Mouse (Mus musculus): ENCODE data around the gene Gm45713. TPM values are rescaled to one million over a fixed set of nuclear protein-coding genes. Genes with fewer than 3 reads are reported as not detected.

Gm45713 gene
- polyA plus RNA-seq, 1 experiment from 2014 or later, result 0.53 TPM

- Histone ChIP-seq H3K4me2 (no peak overlapping the region), H3K4me3 (no peak overlapping the region)
Observed at GRCm38 (mm10) chr7:45086084-45086483, 49.9 kb downstream of the Gm45713 start.

GRCm38 (mm10) chr7:45083300-45083890 is 52.6 kb downstream of the Gm45713 start:
- H3K9ac ChIP-seq, result no peak overlapping the region
- ATAC-seq (ENCODE audit: low read depth), result no peak
- H3K4me3 ChIP-seq, result no peak overlapping the region
- H3K36me3 ChIP-seq, result peaks cover 26% of the 10 kb centered on the region
- no peaks in the 10 kb centered on the region for H3K27me3 ChIP-seq
- peaks cover 5% of the 10 kb centered on the region; the same call in 1 of the 2 replicates for H3K4me1 ChIP-seq (replicated peaks)
- H3K9me3 ChIP-seq, result no peaks in the 10 kb centered on the region
- 83% methylated on average over 22 of the region's 22 CpGs for WGBS
- H3K27ac ChIP-seq (replicated peaks), result peak overlapping the region; percentile 77
- H3K4me2 ChIP-seq, result no peak overlapping the region

More at GRCm38 (mm10) chr7:45086084-45086483, 49.9 kb downstream of the Gm45713 start:
- peaks cover 13% of the 10 kb centered on the region for H3K4me1 ChIP-seq (replicated peaks)
- no peaks in the 10 kb centered on the region for H3K27me3 ChIP-seq
- H3K36me3 ChIP-seq, result peaks cover 26% of the 10 kb centered on the region
- WGBS, result 81% methylated on average over 4 of the region's 4 CpGs
- no peak for ATAC-seq (ENCODE audit: low read depth)
- no peak overlapping the region for H3K9ac ChIP-seq
- H3K27ac ChIP-seq (replicated peaks), result no peak overlapping the region
- H3K9me3 ChIP-seq, result no peaks in the 10 kb centered on the region

DNA sequence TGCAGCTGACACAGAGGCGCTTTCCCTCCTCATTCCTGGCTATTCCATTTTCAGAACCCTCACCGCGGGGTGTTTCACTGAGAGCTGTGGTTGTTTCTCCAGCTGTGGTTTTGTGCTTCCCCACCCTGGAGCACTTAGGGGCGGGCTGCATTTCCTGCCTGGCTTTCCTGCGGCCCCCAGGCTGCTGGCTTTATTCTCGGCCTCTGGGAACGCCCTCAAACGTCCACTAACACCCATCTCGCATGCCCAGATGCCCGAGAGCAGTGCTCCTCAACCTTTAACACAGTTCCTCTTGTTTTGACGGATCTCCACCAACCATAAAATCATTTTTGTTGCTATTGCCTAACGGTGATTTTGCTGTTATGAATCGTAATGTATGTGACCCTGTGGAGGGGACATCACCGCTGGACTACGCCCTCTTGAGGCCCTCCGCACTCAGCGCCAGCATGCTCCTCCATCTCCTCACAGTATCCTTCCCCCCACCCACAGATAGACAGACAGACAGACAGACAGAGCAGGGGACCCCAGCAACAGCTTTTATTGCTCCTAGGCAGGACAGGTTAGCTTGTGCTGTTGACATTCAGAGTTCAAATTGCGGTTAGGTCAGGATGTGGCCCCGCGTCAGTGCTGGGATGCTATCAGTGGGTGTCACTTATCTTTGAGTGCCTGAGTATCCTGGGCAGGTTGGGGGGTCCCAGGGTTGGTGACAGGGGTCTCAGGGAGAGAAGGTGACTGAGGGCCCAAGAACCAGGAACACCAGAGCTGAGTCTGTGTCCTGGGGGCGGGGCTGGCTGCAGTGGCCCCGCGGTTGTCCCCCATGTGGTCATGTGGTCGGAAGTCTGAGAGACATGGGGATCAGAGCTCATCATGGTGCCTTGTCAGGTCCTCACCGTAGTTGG is 53.4 kb downstream of the Gm45713 start:
- Histone ChIP-seq H3K27me3 (no peaks in the 10 kb centered on the region), H3K4me1 (replicated peaks) (peaks cover 5% of the 10 kb centered on the region; the same call in 1 of the 2 replicates), H3K27ac (replicated peaks) (peak overlapping the region; percentile 77), H3K4me3 (no peak overlapping the region), H3K4me2 (0 out of 2 replicates have a peak overlapping the region, but pooled peaks have one; percentile 1), H3K9ac (no peak overlapping the region), H3K9me3 (no peaks in the 10 kb centered on the region), H3K36me3 (peaks cover 29% of the 10 kb centered on the region)
- 57% methylated on average over 25 of the region's 25 CpGs for WGBS
- ATAC-seq (ENCODE audit: low read depth), result no peak

DNA sequence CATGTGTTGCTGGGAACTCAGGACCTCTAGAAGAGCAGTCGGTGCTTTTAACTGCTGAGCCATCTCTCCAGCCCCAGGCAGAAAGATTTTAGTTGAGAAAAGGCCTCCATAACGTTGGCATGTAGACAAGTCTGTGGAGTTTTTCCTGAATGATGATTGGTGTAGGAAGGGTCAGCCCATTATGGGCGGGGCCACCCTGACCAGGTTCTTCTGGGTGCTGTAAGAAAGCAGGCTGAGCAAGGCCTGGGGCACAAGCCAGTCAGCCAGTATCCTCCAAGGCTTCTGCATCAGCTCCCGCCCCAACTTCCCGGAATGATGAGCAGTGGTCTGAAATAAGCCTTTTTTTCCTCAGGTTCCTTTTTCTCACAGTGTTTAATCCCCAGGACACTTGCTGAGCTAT is 55.0 kb downstream of the Gm45713 start:
- no peak overlapping the region for H3K4me3 ChIP-seq
- WGBS, result 54% methylated on average over 5 of the region's 5 CpGs
- peaks cover 36% of the 10 kb centered on the region for H3K36me3 ChIP-seq
- H3K9ac ChIP-seq, result no peak overlapping the region
- no peaks in the 10 kb centered on the region for H3K27me3 ChIP-seq
- peaks cover 5% of the 10 kb centered on the region; the same call in 1 of the 2 replicates for H3K4me1 ChIP-seq (replicated peaks)
- H3K27ac ChIP-seq (replicated peaks), result no peak overlapping the region
- no peak for ATAC-seq (ENCODE audit: low read depth)
- no peak overlapping the region for H3K4me2 ChIP-seq
- no peaks in the 10 kb centered on the region for H3K9me3 ChIP-seq

GRCm38 (mm10) chr7:45079856-45080255 is 56.2 kb downstream of the Gm45713 start:
- peaks cover 43% of the 10 kb centered on the region for H3K36me3 ChIP-seq
- WGBS, result under 1% methylated on average over 10 of the region's 10 CpGs
- no peak overlapping the region for H3K4me3 ChIP-seq
- H3K4me2 ChIP-seq, result no peak overlapping the region
- no peak overlapping the region for H3K9ac ChIP-seq
- H3K4me1 ChIP-seq (replicated peaks), result peaks cover 5% of the 10 kb centered on the region; the same call in 1 of the 2 replicates
- H3K27me3 ChIP-seq, result no peaks in the 10 kb centered on the region
- H3K9me3 ChIP-seq, result no peaks in the 10 kb centered on the region
- peak; percentile 38; the same call in 1 of the 2 replicates for ATAC-seq (ENCODE audit: low read depth)
- H3K27ac ChIP-seq (replicated peaks), result no peak overlapping the region

DNA sequence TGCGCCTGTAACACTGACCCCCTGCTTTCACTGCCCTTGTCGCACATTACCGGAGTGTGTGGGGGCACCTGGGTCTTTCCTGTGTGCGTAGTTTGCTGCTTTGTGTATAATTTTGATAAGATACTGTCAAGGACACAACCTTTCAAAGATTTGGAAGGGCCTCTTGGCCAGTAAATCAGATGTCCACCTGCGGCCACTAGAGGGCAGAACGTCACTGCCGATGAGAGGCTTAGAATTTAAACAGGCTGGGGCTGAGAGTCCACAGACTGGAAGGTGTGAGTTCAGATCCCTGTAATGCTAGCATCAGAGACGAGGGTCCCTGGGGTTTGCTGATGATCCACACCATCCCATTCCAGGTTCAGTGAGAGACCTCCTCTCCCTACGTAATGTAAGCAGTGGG is 57.5 kb downstream of the Gm45713 start:
- WGBS, result 40% methylated on average over 9 of the region's 9 CpGs
- Histone ChIP-seq H3K9me3 (no peaks in the 10 kb centered on the region), H3K4me1 (replicated peaks) (peaks cover 5% of the 10 kb centered on the region; the same call in 1 of the 2 replicates), H3K36me3 (peaks cover 47% of the 10 kb centered on the region), H3K9ac (no peak overlapping the region), H3K4me2 (no peak overlapping the region), H3K27me3 (no peaks in the 10 kb centered on the region), H3K27ac (replicated peaks) (no peak overlapping the region), H3K4me3 (no peak overlapping the region)
- ATAC-seq (ENCODE audit: low read depth), result no peak

DNA sequence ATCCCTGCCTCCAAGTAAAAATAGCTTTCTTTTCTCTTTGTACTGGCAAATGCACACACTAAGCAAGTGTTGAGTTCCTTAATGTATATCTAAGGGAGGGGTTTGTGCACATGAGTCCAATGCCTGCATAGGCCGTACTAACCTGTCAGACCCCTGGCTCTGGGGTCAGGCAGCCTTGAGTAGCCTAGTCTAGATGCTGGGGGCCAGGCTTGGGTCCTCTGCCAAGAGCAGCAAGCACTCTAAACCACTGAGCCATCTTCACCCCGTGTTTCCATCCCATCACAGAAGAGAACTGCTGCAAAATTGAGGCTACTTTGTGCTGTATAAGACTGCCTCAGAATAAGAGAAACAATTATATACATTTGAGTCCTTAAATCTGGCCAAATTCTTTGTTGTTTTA is 58.2 kb downstream of the Gm45713 start:
- H3K36me3 ChIP-seq, result peaks cover 41% of the 10 kb centered on the region
- no peak overlapping the region for H3K4me3 ChIP-seq
- no peak overlapping the region for H3K9ac ChIP-seq
- no peaks in the 10 kb centered on the region for H3K27me3 ChIP-seq
- no peaks in the 10 kb centered on the region for H3K9me3 ChIP-seq
- no peak for ATAC-seq (ENCODE audit: low read depth)
- no peak overlapping the region for H3K4me2 ChIP-seq
- peaks cover 5% of the 10 kb centered on the region; the same call in 1 of the 2 replicates for H3K4me1 ChIP-seq (replicated peaks)
- WGBS, result 87% methylated on average over 2 of the region's 2 CpGs
- H3K27ac ChIP-seq (replicated peaks), result no peak overlapping the region

DNA sequence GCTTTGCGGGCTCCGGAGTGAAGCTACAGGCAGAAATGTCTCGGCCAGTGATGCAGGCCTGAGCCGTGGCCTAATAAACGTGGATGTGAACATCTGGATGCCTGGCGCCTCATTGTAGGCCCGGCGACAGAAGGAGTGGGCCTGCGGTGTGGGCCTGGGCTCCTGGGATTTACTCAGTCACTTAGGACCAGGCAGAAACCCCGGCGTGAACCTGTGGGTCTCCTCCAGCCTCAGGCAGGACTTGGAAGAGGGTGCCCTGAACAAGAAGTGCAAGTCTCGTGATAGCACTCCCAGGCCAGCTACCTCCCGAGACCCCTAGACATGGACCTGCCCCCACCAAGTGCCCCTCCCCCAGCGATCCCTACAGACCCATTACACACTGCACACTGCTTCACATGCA is 58.7 kb downstream of the Gm45713 start:
- H3K4me1 ChIP-seq (replicated peaks), result peaks cover 4% of the 10 kb centered on the region; the same call in 1 of the 2 replicates
- H3K27ac ChIP-seq (replicated peaks), result no peak overlapping the region
- no peak overlapping the region for H3K9ac ChIP-seq
- H3K4me2 ChIP-seq, result no peak overlapping the region
- H3K36me3 ChIP-seq, result peaks cover 41% of the 10 kb centered on the region
- H3K27me3 ChIP-seq, result no peaks in the 10 kb centered on the region
- no peaks in the 10 kb centered on the region for H3K9me3 ChIP-seq
- no peak overlapping the region for H3K4me3 ChIP-seq
- WGBS, result 87% methylated on average over 14 of the region's 14 CpGs
- ATAC-seq (ENCODE audit: low read depth), result no peak

- H3K9me3 ChIP-seq, result no peaks in the 10 kb centered on the region
- no peak overlapping the region for H3K27ac ChIP-seq (replicated peaks)
- H3K4me3 ChIP-seq, result no peak overlapping the region
- no peaks in the 10 kb centered on the region for H3K4me1 ChIP-seq (replicated peaks)
- H3K27me3 ChIP-seq, result no peaks in the 10 kb centered on the region
- 89% methylated on average over 30 of the region's 30 CpGs for WGBS
- no peak overlapping the region for H3K4me2 ChIP-seq
- no peak overlapping the region for H3K9ac ChIP-seq
- no peak for ATAC-seq (ENCODE audit: low read depth)
- H3K36me3 ChIP-seq, result peaks cover 41% of the 10 kb centered on the region
Observed at GRCm38 (mm10) chr7:45076501-45076900, 59.5 kb downstream of the Gm45713 start.

MicroRNAs within 50 kb of the gene (microRNA counts, 519-probe panel; counts per million panel counts)
- 3,356 counts per million, percentile 45 among the panel's probes with 10 or more counts for microRNA mmu-miR-150

Small RNA genes lying within 50 kb of the gene (microRNA-seq; reads per million reads assigned to microRNA genes)
- gene Mir150 (28.5 reads per million, percentile 38 among the genes with 10 or more reads in this experiment), gene Mir5121 (5.8 reads per million, percentile 21 among the genes with 10 or more reads in this experiment), gene Mir7055 (not detected)

Other genes starting within 250 kb of the Gm45713 start
- gene Med25, start 243.5 kb downstream of the Gm45713 start, polyA plus RNA-seq (2015; fragmentation: Nextera tagmentation; extraction: Ambion mirVana), result 134 and 138 TPM in 2 replicates
- gene Fuz, start 240.2 kb downstream of the Gm45713 start, polyA plus RNA-seq (2015; fragmentation: Nextera tagmentation; extraction: Ambion mirVana), result 14.9 and 17.9 TPM in 2 replicates
- 115 and 116 TPM in 2 replicates for gene Ap2a1, start 206.7 kb downstream of the Gm45713 start, polyA plus RNA-seq (2015; fragmentation: Nextera tagmentation; extraction: Ambion mirVana)
- 0.22 TPM in 1 of 2 replicates, not detected in the other for gene Tsks, start 193.0 kb downstream of the Gm45713 start, polyA plus RNA-seq (2015; fragmentation: Nextera tagmentation; extraction: Ambion mirVana)
- gene Cpt1c, start 161.4 kb downstream of the Gm45713 start, polyA plus RNA-seq (2015; fragmentation: Nextera tagmentation; extraction: Ambion mirVana), result 47.3 and 54.9 TPM in 2 replicates
- 612 and 623 TPM in 2 replicates for gene Prmt1, start 149.7 kb downstream of the Gm45713 start, polyA plus RNA-seq (2015; fragmentation: Nextera tagmentation; extraction: Ambion mirVana)
- gene Irf3, start 138.6 kb downstream of the Gm45713 start, polyA plus RNA-seq (2015; fragmentation: Nextera tagmentation; extraction: Ambion mirVana), result 60.3 and 67.3 TPM in 2 replicates
- gene Bcl2l12, start 137.5 kb downstream of the Gm45713 start, polyA plus RNA-seq (2015; fragmentation: Nextera tagmentation; extraction: Ambion mirVana), result 17.3 and 17.4 TPM in 2 replicates
- gene Scaf1, start 119.9 kb downstream of the Gm45713 start, polyA plus RNA-seq (2015; fragmentation: Nextera tagmentation; extraction: Ambion mirVana), result 46.2 and 47.2 TPM in 2 replicates
- 15.0 and 16.5 TPM in 2 replicates for gene Rras, start 118.3 kb downstream of the Gm45713 start, polyA plus RNA-seq (2015; fragmentation: Nextera tagmentation; extraction: Ambion mirVana)
- 12.3 and 15.1 TPM in 2 replicates for gene Prr12, start 83.3 kb downstream of the Gm45713 start, polyA plus RNA-seq (2015; fragmentation: Nextera tagmentation; extraction: Ambion mirVana)
- 58.9 and 65.6 TPM in 2 replicates for gene Nosip, start 73.8 kb downstream of the Gm45713 start, polyA plus RNA-seq (2015; fragmentation: Nextera tagmentation; extraction: Ambion mirVana)
- 16.8 and 17.2 TPM in 2 replicates for gene Prrg2, start 73.6 kb downstream of the Gm45713 start, polyA plus RNA-seq (2015; fragmentation: Nextera tagmentation; extraction: Ambion mirVana)
- 127 and 134 TPM in 2 replicates for gene Rcn3, start 44.0 kb downstream of the Gm45713 start, polyA plus RNA-seq (2015; fragmentation: Nextera tagmentation; extraction: Ambion mirVana)
- 25.6 and 27.3 TPM in 2 replicates for gene Fcgrt, start 32.4 kb downstream of the Gm45713 start, polyA plus RNA-seq (2015; fragmentation: Nextera tagmentation; extraction: Ambion mirVana)
- gene Rps11, start 11.8 kb downstream of the Gm45713 start, polyA plus RNA-seq (2015; fragmentation: Nextera tagmentation; extraction: Ambion mirVana), result 920 and 971 TPM in 2 replicates
- 746 and 820 TPM in 2 replicates for gene Rpl13a, start 7.5 kb downstream of the Gm45713 start, polyA plus RNA-seq (2015; fragmentation: Nextera tagmentation; extraction: Ambion mirVana)
- gene Flt3l, start 201 bp upstream of the Gm45713 start, polyA plus RNA-seq (2015; fragmentation: Nextera tagmentation; extraction: Ambion mirVana), result 1.3 and 1.5 TPM in 2 replicates
- gene Pih1d1, start 18.1 kb upstream of the Gm45713 start, polyA plus RNA-seq (2015; fragmentation: Nextera tagmentation; extraction: Ambion mirVana), result 79.9 and 91.9 TPM in 2 replicates
- 19.0 and 19.6 TPM in 2 replicates for gene Aldh16a1, start 18.4 kb upstream of the Gm45713 start, polyA plus RNA-seq (2015; fragmentation: Nextera tagmentation; extraction: Ambion mirVana)
- 0.78 and 0.83 TPM in 2 replicates for gene Slc17a7, start 27.7 kb upstream of the Gm45713 start, polyA plus RNA-seq (2015; fragmentation: Nextera tagmentation; extraction: Ambion mirVana)
- gene Gfy, start 43.3 kb upstream of the Gm45713 start, polyA plus RNA-seq (2015; fragmentation: Nextera tagmentation; extraction: Ambion mirVana), result not detected in 2 replicates
- gene Pth2, start 44.8 kb upstream of the Gm45713 start, polyA plus RNA-seq (2015; fragmentation: Nextera tagmentation; extraction: Ambion mirVana), result not detected in 2 replicates
- gene Ccdc155, start 68.7 kb upstream of the Gm45713 start, polyA plus RNA-seq (2015; fragmentation: Nextera tagmentation; extraction: Ambion mirVana), result 0.29 and 0.45 TPM in 2 replicates
- 14.6 and 19.8 TPM in 2 replicates for gene Dkkl1, start 75.9 kb upstream of the Gm45713 start, polyA plus RNA-seq (2015; fragmentation: Nextera tagmentation; extraction: Ambion mirVana)
- gene Tead2, start 79.5 kb upstream of the Gm45713 start, polyA plus RNA-seq (2015; fragmentation: Nextera tagmentation; extraction: Ambion mirVana), result 65.9 and 85.5 TPM in 2 replicates
- gene Cd37, start 102.9 kb upstream of the Gm45713 start, polyA plus RNA-seq (2015; fragmentation: Nextera tagmentation; extraction: Ambion mirVana), result 1.5 and 1.8 TPM in 2 replicates
- 0.18 and 0.27 TPM in 2 replicates for gene Slc6a16, start 104.9 kb upstream of the Gm45713 start, polyA plus RNA-seq (2015; fragmentation: Nextera tagmentation; extraction: Ambion mirVana)
- not detected in 2 replicates for gene Slc6a21, start 141.3 kb upstream of the Gm45713 start, polyA plus RNA-seq (2015; fragmentation: Nextera tagmentation; extraction: Ambion mirVana)
- 7.1 and 7.2 TPM in 2 replicates for gene Trpm4, start 197.5 kb upstream of the Gm45713 start, polyA plus RNA-seq (2015; fragmentation: Nextera tagmentation; extraction: Ambion mirVana)
- gene Hrc, start 199.1 kb upstream of the Gm45713 start, polyA plus RNA-seq (2015; fragmentation: Nextera tagmentation; extraction: Ambion mirVana), result 0.55 and 0.74 TPM in 2 replicates
- gene Ppfia3, start 230.8 kb upstream of the Gm45713 start, polyA plus RNA-seq (2015; fragmentation: Nextera tagmentation; extraction: Ambion mirVana), result 18.4 and 20.3 TPM in 2 replicates
- 11.1 and 11.6 TPM in 2 replicates for gene Lin7b, start 234.4 kb upstream of the Gm45713 start, polyA plus RNA-seq (2015; fragmentation: Nextera tagmentation; extraction: Ambion mirVana)

All from neural tube, embryonic 13.5 days (tissue).